Mouse (Mus musculus): ENCODE data around the gene Stap1. TPM values are rescaled to one million over a fixed set of nuclear protein-coding genes. Genes with fewer than 3 reads are reported as not detected.

Gene Stap1
- polyA plus RNA-seq, 1 experiment from 2014 or later = 0.59 TPM

DNA sequence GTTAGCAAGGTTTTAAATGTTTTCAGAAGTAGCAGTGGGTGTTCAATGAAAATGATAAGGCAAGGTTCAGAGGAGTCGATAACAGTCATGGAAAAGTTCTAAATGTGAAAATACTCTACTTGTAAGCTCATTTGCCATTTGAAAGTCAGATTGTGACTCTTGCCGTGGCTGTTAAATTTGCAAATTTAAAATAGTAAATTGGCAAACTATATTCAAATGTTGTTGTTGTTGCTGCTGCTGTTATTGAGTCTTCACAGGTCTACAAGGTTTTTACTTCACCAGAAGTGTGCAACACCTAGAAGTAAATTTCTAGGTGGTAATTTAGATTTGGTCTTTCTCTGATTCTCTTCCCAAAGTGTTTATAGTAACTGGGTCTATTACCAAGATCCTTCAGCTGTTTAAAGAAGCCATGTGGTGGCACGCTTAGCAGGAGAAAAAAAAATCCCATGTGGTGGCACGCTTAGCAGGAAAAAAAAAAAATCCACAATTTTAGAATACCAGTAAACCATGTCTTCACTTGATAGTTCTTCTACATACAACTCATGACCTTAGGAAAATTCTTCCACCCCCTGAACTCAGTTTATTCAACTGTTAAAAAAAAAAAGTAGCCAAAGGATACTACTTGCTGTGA is 1.3 kb downstream of the Stap1 start:
- no peaks in the 10 kb centered on the region for H3K27me3 ChIP-seq (ENCODE audit: control insufficient read depth, insufficient read depth, low read depth, low read length)
- no peaks in the 10 kb centered on the region for H3K36me3 ChIP-seq (ENCODE audit: control insufficient read depth, insufficient read depth, low read length)
- WGBS = 78% methylated on average over 4 of the region's 4 CpGs

GRCm38 (mm10) chr5:86078720-86079334 is 7.3 kb downstream of the Stap1 start:
- Histone ChIP-seq H3K9ac (ENCODE audit: low read depth, low read length) (no peak overlapping the region), H3K4me2 (ENCODE audit: low read length) (no peak overlapping the region), H3K27ac (ENCODE audit: low read length) (no peak overlapping the region), H3K9me3 (replicated peaks; ENCODE audit: control insufficient read depth, low read length, poor library complexity, severe bottlenecking) (no peaks in the 10 kb centered on the region), H3K4me1 (ENCODE audit: control insufficient read depth, insufficient read depth, low read length) (no peaks in the 10 kb centered on the region), H3K36me3 (ENCODE audit: control insufficient read depth, insufficient read depth, low read length) (no peaks in the 10 kb centered on the region), H3K27me3 (ENCODE audit: control insufficient read depth, insufficient read depth, low read depth, low read length) (no peaks in the 10 kb centered on the region), H3K4me3 (ENCODE audit: low read depth, low read length) (no peak overlapping the region)
- ATAC-seq = no peak
- 87% methylated on average over 3 of the region's 3 CpGs for WGBS

More for the DNA sequence above, 1.3 kb downstream of the Stap1 start:
- Histone ChIP-seq H3K27ac (ENCODE audit: low read length) (no peak overlapping the region), H3K9me3 (replicated peaks; ENCODE audit: control insufficient read depth, low read length, poor library complexity, severe bottlenecking) (no peaks in the 10 kb centered on the region), H3K4me1 (ENCODE audit: control insufficient read depth, insufficient read depth, low read length) (no peaks in the 10 kb centered on the region), H3K4me2 (ENCODE audit: low read length) (no peak overlapping the region), H3K4me3 (ENCODE audit: low read depth, low read length) (no peak overlapping the region), H3K9ac (ENCODE audit: low read depth, low read length) (no peak overlapping the region)
- ATAC-seq = no peak

DNA sequence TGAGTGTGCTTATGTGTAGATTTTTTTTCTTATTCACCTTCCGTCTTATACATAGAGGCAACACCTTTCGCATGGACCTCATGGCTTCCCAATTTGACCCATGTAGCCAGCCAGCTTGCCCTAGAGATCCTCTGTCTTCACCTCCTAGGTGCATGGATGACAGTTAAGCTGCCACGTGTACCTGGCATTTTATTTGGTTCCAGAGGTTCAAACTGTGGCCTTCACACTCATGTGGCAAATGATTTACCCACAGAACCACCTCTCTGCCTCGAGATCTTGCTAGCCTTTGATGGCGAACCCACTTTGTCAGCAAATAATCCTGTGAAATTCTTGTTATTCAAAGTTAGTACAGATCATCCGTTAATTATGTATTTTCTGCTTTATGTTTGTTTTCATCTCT is 12.4 kb downstream of the Stap1 start:
- ATAC-seq = no peak
- Histone ChIP-seq H3K27ac (ENCODE audit: low read length) (no peak overlapping the region), H3K4me2 (ENCODE audit: low read length) (no peak overlapping the region), H3K4me3 (ENCODE audit: low read depth, low read length) (no peak overlapping the region), H3K4me1 (ENCODE audit: control insufficient read depth, insufficient read depth, low read length) (no peaks in the 10 kb centered on the region), H3K36me3 (ENCODE audit: control insufficient read depth, insufficient read depth, low read length) (no peaks in the 10 kb centered on the region), H3K27me3 (ENCODE audit: control insufficient read depth, insufficient read depth, low read depth, low read length) (no peaks in the 10 kb centered on the region), H3K9ac (ENCODE audit: low read depth, low read length) (no peak overlapping the region), H3K9me3 (replicated peaks; ENCODE audit: control insufficient read depth, low read length, poor library complexity, severe bottlenecking) (no peaks in the 10 kb centered on the region)
- WGBS = 86% methylated on average over 6 of the region's 6 CpGs

DNA sequence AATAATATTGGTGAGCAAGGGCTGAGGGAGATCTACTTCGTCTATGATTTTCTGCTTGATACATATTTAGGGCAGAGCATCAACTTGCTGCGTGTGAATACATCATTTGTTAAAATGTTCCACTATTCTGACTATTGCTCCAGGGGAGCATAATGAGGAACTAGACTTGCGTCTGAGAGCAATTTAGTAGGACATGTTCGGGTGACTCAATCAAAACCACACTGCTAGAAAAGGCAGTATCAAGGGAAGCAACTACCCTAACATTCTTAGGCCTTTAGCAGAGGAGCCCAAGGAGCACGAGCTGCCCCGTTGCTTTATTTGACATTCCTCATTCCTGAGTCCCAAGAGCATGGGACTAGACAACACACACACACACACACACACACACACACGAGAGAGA is 13.4 kb downstream of the Stap1 start:
- Histone ChIP-seq H3K27ac (ENCODE audit: low read length) (no peak overlapping the region), H3K27me3 (ENCODE audit: control insufficient read depth, insufficient read depth, low read depth, low read length) (no peaks in the 10 kb centered on the region), H3K9me3 (replicated peaks; ENCODE audit: control insufficient read depth, low read length, poor library complexity, severe bottlenecking) (no peaks in the 10 kb centered on the region), H3K36me3 (ENCODE audit: control insufficient read depth, insufficient read depth, low read length) (no peaks in the 10 kb centered on the region), H3K9ac (ENCODE audit: low read depth, low read length) (no peak overlapping the region), H3K4me3 (ENCODE audit: low read depth, low read length) (no peak overlapping the region), H3K4me1 (ENCODE audit: control insufficient read depth, insufficient read depth, low read length) (no peaks in the 10 kb centered on the region), H3K4me2 (ENCODE audit: low read length) (no peak overlapping the region)
- ATAC-seq = no peak
- 86% methylated on average over 7 of the region's 7 CpGs for WGBS

DNA sequence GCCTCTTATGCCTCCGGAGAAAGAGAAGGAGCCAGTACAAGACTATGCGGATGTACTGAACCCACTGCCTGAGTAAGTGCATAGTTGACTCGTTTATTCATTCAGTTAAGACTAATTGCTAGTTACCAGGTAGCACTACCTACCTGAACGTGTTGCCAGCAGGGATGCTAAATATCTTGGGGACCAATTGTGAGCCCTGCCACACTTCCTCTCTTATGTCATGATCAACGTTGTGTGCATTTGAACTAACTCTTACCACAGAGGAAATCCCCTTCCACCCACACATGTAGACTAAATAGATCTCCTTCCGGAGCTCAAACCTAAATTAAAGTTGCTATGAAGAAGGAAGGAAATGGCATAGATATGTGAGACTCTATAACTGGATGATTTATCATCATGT is 15.2 kb downstream of the Stap1 start:
- H3K9me3 ChIP-seq (replicated peaks; ENCODE audit: control insufficient read depth, low read length, poor library complexity, severe bottlenecking) = no peaks in the 10 kb centered on the region
- no peak overlapping the region for H3K4me3 ChIP-seq (ENCODE audit: low read depth, low read length)
- WGBS = 74% methylated on average over 6 of the region's 6 CpGs
- H3K9ac ChIP-seq (ENCODE audit: low read depth, low read length) = no peak overlapping the region
- ATAC-seq = no peak
- H3K27ac ChIP-seq (ENCODE audit: low read length) = no peak overlapping the region
- no peaks in the 10 kb centered on the region for H3K4me1 ChIP-seq (ENCODE audit: control insufficient read depth, insufficient read depth, low read length)
- H3K27me3 ChIP-seq (ENCODE audit: control insufficient read depth, insufficient read depth, low read depth, low read length) = no peaks in the 10 kb centered on the region
- H3K36me3 ChIP-seq (ENCODE audit: control insufficient read depth, insufficient read depth, low read length) = no peaks in the 10 kb centered on the region
- no peak overlapping the region for H3K4me2 ChIP-seq (ENCODE audit: low read length)

- Histone ChIP-seq H3K36me3 (ENCODE audit: control insufficient read depth, insufficient read depth, low read length) (no peaks in the 10 kb centered on the region), H3K4me1 (ENCODE audit: control insufficient read depth, insufficient read depth, low read length) (no peaks in the 10 kb centered on the region), H3K4me3 (ENCODE audit: low read depth, low read length) (no peak overlapping the region), H3K27ac (ENCODE audit: low read length) (no peak overlapping the region), H3K27me3 (ENCODE audit: control insufficient read depth, insufficient read depth, low read depth, low read length) (no peaks in the 10 kb centered on the region), H3K9ac (ENCODE audit: low read depth, low read length) (no peak overlapping the region), H3K4me2 (ENCODE audit: low read length) (no peak overlapping the region), H3K9me3 (replicated peaks; ENCODE audit: control insufficient read depth, low read length, poor library complexity, severe bottlenecking) (no peaks in the 10 kb centered on the region)
- no peak for ATAC-seq
- WGBS = 89% methylated on average over 9 of the region's 9 CpGs
These were observed 23.2 kb downstream of the Stap1 start for GRCm38 (mm10) chr5:86094754-86095153.

- Histone ChIP-seq H3K9me3 (replicated peaks; ENCODE audit: control insufficient read depth, low read length, poor library complexity, severe bottlenecking) (no peaks in the 10 kb centered on the region), H3K4me1 (ENCODE audit: control insufficient read depth, insufficient read depth, low read length) (no peaks in the 10 kb centered on the region), H3K9ac (ENCODE audit: low read depth, low read length) (no peak overlapping the region), H3K36me3 (ENCODE audit: control insufficient read depth, insufficient read depth, low read length) (no peaks in the 10 kb centered on the region; the same call in 1 of the 2 replicates), H3K4me3 (ENCODE audit: low read depth, low read length) (no peak overlapping the region), H3K27ac (ENCODE audit: low read length) (no peak overlapping the region), H3K4me2 (ENCODE audit: low read length) (no peak overlapping the region), H3K27me3 (ENCODE audit: control insufficient read depth, insufficient read depth, low read depth, low read length) (no peaks in the 10 kb centered on the region)
- ATAC-seq = no peak
- 85% methylated on average over 3 of the region's 3 CpGs for WGBS
These were observed 27.4 kb downstream of the Stap1 start for GRCm38 (mm10) chr5:86098988-86099387.

- ATAC-seq = no peak
- H3K9ac ChIP-seq (ENCODE audit: low read depth, low read length) = no peak overlapping the region
- no peaks in the 10 kb centered on the region for H3K4me1 ChIP-seq (ENCODE audit: control insufficient read depth, insufficient read depth, low read length)
- H3K4me3 ChIP-seq (ENCODE audit: low read depth, low read length) = no peak overlapping the region
- WGBS = 85% methylated on average over 3 of the region's 3 CpGs
- H3K27ac ChIP-seq (ENCODE audit: low read length) = no peak overlapping the region
- H3K36me3 ChIP-seq (ENCODE audit: control insufficient read depth, insufficient read depth, low read length) = no peaks in the 10 kb centered on the region; the same call in 1 of the 2 replicates
- H3K27me3 ChIP-seq (ENCODE audit: control insufficient read depth, insufficient read depth, low read depth, low read length) = no peaks in the 10 kb centered on the region
- no peaks in the 10 kb centered on the region for H3K9me3 ChIP-seq (replicated peaks; ENCODE audit: control insufficient read depth, low read length, poor library complexity, severe bottlenecking)
- H3K4me2 ChIP-seq (ENCODE audit: low read length) = no peak overlapping the region
These were observed 29.1 kb downstream of the Stap1 start for GRCm38 (mm10) chr5:86100621-86101020.

- H3K27me3 ChIP-seq (ENCODE audit: control insufficient read depth, insufficient read depth, low read depth, low read length) = no peaks in the 10 kb centered on the region
- no peak overlapping the region for H3K4me3 ChIP-seq (ENCODE audit: low read depth, low read length)
- H3K4me2 ChIP-seq (ENCODE audit: low read length) = no peak overlapping the region
- no peaks in the 10 kb centered on the region; the same call in 1 of the 2 replicates for H3K36me3 ChIP-seq (ENCODE audit: control insufficient read depth, insufficient read depth, low read length)
- ATAC-seq = peak; percentile 51; the same call in 1 of the 2 replicates
- H3K27ac ChIP-seq (ENCODE audit: low read length) = no peak overlapping the region
- H3K9ac ChIP-seq (ENCODE audit: low read depth, low read length) = no peak overlapping the region
- H3K4me1 ChIP-seq (ENCODE audit: control insufficient read depth, insufficient read depth, low read length) = no peaks in the 10 kb centered on the region
- no peaks in the 10 kb centered on the region for H3K9me3 ChIP-seq (replicated peaks; ENCODE audit: control insufficient read depth, low read length, poor library complexity, severe bottlenecking)
- 97% methylated on average over 2 of the region's 2 CpGs for WGBS
These were observed 30.6 kb downstream of the Stap1 start for GRCm38 (mm10) chr5:86102176-86102575.
